Mouse (Mus musculus) thymus, postnatal 25 days (tissue): Measurements from ENCODE around the gene Il1rap.

Experiments used
- DNase-seq: peaks from one replicate; pipeline ENCODE4 v3.0.0; 2022

The Il1rap gene

DNA sequence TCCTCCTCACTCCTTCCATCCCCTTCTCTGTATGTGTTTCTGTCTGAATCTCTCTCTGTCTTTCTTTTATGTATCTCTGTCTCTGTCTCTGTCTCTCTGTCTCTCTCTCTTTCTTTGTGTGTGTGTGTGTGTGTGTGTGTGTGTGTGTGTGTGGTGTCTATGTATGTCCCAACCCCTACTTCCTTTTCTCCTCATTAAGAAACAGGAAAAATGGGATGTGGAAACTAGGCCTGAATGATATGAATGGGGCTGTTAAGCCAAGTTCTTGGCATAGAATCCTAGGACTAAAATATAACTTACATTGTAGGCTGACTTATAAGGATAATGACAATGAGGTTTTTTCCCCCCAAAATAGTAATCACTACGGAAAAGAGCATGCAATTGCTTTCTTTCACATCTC, 149.4 kb downstream of the Il1rap start:
- no peak for DNase-seq

DNA sequence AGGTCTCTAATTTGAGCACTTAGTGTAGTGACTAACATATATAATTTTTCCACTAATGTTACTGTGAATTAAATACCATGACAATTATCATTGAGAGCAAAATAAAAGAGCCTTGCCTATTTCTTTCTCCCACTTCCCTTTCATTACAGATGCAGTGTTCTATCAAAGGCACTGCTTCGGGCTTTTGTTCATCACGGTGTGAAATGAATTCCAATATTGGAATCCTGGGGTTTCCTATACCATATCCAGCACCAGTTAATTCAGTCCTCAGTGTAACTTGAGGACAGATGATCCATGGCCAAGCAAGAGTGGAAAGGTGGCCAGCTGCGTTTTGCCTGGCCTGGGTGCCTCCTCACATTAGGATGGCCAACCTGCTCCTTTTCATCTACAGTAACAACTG, 151.1 kb downstream of the Il1rap start:
- no peak for DNase-seq

DNA sequence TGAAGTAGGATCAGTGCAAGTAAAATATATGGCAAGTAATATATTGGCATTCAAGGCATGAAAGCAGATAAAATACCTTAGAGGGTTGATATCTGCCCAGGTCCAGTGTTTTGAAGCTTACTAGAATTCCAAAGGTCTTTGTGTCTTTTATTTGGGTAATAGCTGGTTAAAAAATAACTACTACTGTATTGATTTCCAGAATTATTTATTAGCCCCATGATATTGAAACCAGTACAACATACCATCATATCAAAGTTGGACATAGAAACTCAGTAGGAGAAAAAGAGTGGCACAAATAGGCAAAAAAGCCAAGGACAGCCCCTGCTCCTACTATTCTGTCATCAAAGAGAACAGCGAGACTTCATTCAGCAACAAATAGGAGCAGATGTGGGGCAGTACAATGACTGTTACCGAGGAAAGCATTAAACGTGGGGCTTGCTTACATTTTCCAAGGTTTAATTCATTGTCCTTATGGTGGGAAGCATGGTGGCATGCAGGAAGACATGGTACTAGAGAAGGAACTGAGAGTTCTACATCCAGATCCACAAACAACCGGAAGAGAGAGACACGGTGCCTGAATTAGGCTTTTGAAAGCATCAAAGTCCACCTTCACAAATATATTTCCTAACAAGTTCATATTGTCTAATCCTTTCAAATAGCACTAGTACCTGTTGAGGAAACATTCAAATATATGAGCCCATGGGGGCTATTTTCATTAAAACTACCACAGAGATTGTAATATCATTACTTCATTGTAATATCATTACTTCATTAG, 174.1 kb downstream of the Il1rap start:
- DNase-seq, result no peak

DNA sequence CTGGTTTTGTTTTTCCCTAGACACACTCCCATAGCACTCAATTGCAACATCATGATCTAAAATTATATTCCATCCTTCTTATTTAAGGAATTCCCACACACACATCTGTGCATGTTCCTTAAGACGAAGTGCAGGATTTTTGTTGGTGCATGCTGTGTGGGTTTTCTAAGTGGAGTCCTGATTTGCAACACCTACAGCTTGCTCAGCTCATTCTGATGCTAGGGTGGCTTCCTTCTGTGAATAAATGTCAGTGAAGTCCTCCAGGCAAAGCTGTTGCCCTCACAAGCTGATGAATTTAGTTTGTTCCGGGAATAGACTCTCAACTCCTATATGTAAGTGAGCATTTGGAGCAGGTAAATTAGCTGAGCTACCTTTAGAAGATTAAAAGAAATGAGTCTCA, 194.5 kb downstream of the Il1rap start:
- no peak for DNase-seq

DNA sequence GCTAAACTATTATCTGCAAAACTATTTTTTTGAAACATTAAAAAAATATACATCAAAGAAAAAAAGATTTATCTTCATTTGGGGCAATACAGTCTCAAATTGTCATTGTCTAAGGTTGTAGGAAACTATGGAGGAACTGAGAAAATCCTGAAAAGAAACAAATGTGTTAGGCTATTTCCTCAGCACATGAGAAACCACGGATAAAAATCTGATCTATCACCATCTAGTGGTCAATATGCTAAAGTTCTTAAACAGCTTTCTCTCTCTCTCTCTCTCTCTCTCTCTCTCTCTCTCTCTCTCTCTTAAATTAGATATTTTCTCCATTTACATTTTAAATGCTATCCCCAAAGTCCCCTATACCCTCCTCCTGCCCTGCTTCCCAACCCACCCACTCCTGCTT, 195.6 kb downstream of the Il1rap start:
- DNase-seq, result no peak
